Mouse (Mus musculus) lung, postnatal 0 days (tissue): ENCODE measurements around the gene Cfap97.

Experiments
- CTCF ChIP-seq: IDR thresholded peaks from 2 replicates; pipeline ENCODE4 v1.5.1; 2016; ENCODE audit warnings: antibody characterized with exemption, mild to moderate bottlenecking
- EP300 ChIP-seq: IDR thresholded peaks from 2 replicates; pipeline ENCODE4 v1.6.1; 2016; ENCODE audit warnings: antibody characterized with exemption, mild to moderate bottlenecking, control low read depth

GRCm38 (mm10) chr8:46226622-46227021, 75.1 kb downstream of the Cfap97 start:
- TF ChIP-seq CTCF (no peak), EP300 (no peak)
